Mouse (Mus musculus) spleen, adult 2 months (tissue): ENCODE results near the gene Cpne7.

Source experiments
- CTCF ChIP-seq: fragments of 200-500 bp; IDR thresholded peaks from 2 replicates; pipeline ENCODE4 v1.5.1; 2011; ENCODE audit warnings: mild to moderate bottlenecking, inconsistent platforms; ENCODE audit not compliant: insufficient read depth, insufficient read length, insufficient replicate concordance; ENCODE audit errors: extremely low read depth
- POLR2A ChIP-seq: fragments of 200-500 bp; IDR thresholded peaks from 2 replicates; pipeline ENCODE4 v1.6.1; 2011; ENCODE audit warnings: low read depth, low read length, inconsistent platforms

DNA sequence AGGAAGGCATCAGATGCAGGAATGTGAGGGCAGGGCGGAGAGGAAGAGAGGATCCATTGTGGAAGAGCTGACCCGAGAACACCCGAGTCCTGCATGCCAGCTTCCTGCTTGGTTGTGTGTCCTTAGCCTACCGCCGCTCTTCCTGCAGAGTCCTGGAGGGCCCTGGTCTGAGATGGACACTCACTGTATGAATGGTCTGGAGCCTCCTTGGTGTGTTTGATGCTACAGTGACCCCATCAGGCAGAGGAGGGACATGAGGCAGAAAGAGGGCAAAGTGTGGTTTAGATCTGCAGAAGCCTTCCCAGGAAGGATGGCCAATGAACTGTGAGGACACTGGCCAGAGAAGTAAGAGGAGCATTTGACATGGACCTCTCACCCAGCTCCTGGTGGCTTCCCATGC, 38.0 kb downstream of the Cpne7 start:
- TF ChIP-seq CTCF (no peak), POLR2A (no peak)
